Mouse (Mus musculus) left cerebral cortex, adult 2 months (tissue): ENCODE results near the gene Cdk14. TPM values are rescaled to one million over a fixed set of nuclear protein-coding genes. Genes with fewer than 3 reads are reported as not detected.
A peak's percentile ranks its signal among the peaks of the same experiment; 100 is the strongest.
"Not testable (repeated sequence)": the region's sequence is repeated elsewhere in the genome, so short reads cannot be mapped to it uniquely, and the experiment has no call there.

Experiments
- DNase-seq, 2 experiments: peaks; one replicate each; pipeline ENCODE4 v3.0.0; 2021 to 2022; ENCODE audit warnings: low spot score in 2 of 2, mixed read lengths in 1 of 2; ENCODE audit errors: extremely low spot score in 1 of 2
- H3K27ac ChIP-seq: fragments of 200-600 bp; 2 replicates; pipeline ENCODE4 v1.8.1; 2022
- H3K4me3 ChIP-seq: fragments of 200-600 bp; 2 replicates; pipeline ENCODE4 v1.8.1; 2022
- CTCF ChIP-seq: fragments of 200-600 bp; IDR thresholded peaks from 2 replicates; pipeline ENCODE4 v1.8.1; 2022; ENCODE audit warnings: antibody characterized with exemption, mild to moderate bottlenecking, moderate library complexity
- intact Hi-C: fragments of 180-260 bp; cut with DNase I; formaldehyde crosslinking; loops from one replicate; pipeline ENCODE4 v1.15.1; 2025
- total RNA-seq, 2 experiments: library from RNA; stranded (reverse); gene quantifications; 2 replicates each; pipeline ENCODE4 v1.2.3; 2021

Cdk14 gene
- total RNA-seq, 2 experiments from 2014 or later, result 199 to 207 TPM

- TF ChIP-seq CTCF, result no peak
- intact Hi-C loops, result no loop called here
- no peak for DNase-seq
- Histone ChIP-seq H3K4me3 (no peak overlapping the region), H3K27ac (no peak overlapping the region)
Observed at GRCm38 (mm10) chr5:5341611-5342010, 78.5 kb downstream of the Cdk14 start.

GRCm38 (mm10) chr5:5333916-5334315 lies 86.2 kb downstream of the Cdk14 start:
- no peak for TF ChIP-seq CTCF
- Histone ChIP-seq H3K4me3 (no peak overlapping the region), H3K27ac (no peak overlapping the region)
- intact Hi-C loops, result no loop called here
- no peak for DNase-seq

- Histone ChIP-seq H3K27ac (no peak overlapping the region), H3K4me3 (no peak overlapping the region)
- no peak for TF ChIP-seq CTCF
- intact Hi-C loops, result no loop called here
- DNase-seq, result no peak
Observed at GRCm38 (mm10) chr5:5330926-5331460, 89.1 kb downstream of the Cdk14 start.

- DNase-seq, intact Hi-C loops, H3K4me3 ChIP-seq, H3K27ac ChIP-seq: not testable (repeated sequence)
Observed at GRCm38 (mm10) chr5:5329018-5329417, 91.1 kb downstream of the Cdk14 start.

- no peak for DNase-seq
Observed at GRCm38 (mm10) chr5:5326716-5327115, 93.4 kb downstream of the Cdk14 start.

DNA sequence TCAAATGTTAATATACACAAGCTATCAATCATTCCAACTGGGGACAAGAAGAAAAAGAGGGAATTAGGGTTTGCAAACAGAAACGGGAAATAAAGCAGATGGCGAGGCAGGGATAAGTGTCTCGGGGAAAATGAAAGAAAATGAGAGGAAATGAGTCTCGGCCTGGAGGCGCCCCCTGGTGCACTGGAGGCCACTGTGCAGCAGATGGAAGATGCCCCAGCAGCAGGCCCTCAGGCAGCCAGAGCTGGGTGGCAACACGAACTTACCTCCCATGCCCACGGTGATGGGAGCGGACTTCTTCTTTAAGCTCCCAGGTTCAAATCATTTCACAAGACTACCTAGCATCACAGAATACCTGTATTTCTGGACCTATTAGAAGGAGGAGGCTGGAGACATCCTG lies 97.4 kb downstream of the Cdk14 start:
- H3K4me3 ChIP-seq, result no peak overlapping the region
- H3K27ac ChIP-seq, result no peak overlapping the region
- DNase-seq, result no peak
- peak; percentile 6; the same call in 1 of the 2 replicates for TF ChIP-seq CTCF
- intact Hi-C loops, result no loop called here

More at GRCm38 (mm10) chr5:5326716-5327115, 93.4 kb downstream of the Cdk14 start:
- Histone ChIP-seq H3K4me3 (no peak overlapping the region), H3K27ac (no peak overlapping the region)
- intact Hi-C loops, result no loop called here
- TF ChIP-seq CTCF, result no peak

DNA sequence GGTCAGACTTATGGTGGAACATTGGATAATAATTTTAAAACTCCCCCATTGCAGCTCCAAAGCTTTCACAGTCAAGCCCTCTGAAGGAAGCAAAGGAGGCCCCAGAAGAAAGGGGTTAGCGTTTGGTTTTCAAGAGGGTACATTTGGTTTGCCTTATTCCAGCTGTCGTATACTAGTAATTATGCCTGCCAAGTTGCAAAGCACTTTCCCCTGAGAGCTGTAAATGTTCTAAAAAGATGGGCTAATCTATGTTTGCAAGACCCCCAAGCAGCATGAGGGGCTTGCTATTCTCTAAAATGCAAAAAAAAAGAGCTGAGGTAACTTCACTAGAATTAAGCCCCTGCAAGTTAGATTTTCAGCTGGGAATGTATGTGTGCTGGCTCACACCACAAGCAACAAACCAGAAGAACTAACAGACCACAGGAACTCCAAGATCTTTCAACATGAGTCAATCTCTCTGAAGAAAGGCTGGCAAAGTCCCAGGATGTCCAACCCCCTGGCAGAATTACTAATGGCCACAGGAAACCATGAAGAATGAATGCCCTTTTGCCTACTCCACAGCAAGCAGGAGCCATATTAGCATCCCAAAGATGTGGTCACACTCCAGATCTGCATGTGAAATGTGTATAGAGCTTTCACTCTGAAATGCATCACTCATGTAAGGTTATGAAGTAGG lies 99.5 kb downstream of the Cdk14 start:
- no peak overlapping the region for H3K27ac ChIP-seq
- intact Hi-C loops, result no loop called here
- no peak for DNase-seq
- no peak for TF ChIP-seq CTCF
- H3K4me3 ChIP-seq, result no peak overlapping the region

GRCm38 (mm10) chr5:5319824-5320505 lies 100.1 kb downstream of the Cdk14 start:
- intact Hi-C loops, result no loop called here

DNA sequence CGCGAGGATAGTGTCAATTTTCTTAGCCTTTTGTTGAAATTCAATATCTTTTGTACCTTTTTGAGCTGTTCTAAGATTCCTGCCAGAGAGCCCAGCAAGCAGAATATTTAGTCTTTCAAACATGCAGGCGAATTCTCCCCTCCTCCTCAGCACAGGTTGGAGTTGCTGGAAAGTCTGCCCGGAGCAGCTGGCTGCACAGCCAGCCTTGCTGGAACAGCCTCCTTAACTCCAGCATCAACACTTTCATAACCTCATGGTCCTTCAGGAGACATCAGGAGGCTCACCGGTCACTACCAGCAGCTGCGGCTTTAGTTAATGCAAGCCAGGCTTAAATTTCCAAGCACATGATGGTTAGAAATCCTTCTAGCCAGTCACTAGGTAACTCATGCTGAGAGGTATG lies 105.8 kb downstream of the Cdk14 start:
- Histone ChIP-seq H3K27ac (no peak overlapping the region), H3K4me3 (no peak overlapping the region)
- TF ChIP-seq CTCF, result no peak
- intact Hi-C loops, result no loop called here
- peak in 1 of 2 experiments; percentile 15 for DNase-seq

More at GRCm38 (mm10) chr5:5319824-5320505, 100.1 kb downstream of the Cdk14 start:
- H3K4me3 ChIP-seq, result no peak overlapping the region
- no peak for TF ChIP-seq CTCF
- no peak overlapping the region for H3K27ac ChIP-seq
- DNase-seq, result no peak

DNA sequence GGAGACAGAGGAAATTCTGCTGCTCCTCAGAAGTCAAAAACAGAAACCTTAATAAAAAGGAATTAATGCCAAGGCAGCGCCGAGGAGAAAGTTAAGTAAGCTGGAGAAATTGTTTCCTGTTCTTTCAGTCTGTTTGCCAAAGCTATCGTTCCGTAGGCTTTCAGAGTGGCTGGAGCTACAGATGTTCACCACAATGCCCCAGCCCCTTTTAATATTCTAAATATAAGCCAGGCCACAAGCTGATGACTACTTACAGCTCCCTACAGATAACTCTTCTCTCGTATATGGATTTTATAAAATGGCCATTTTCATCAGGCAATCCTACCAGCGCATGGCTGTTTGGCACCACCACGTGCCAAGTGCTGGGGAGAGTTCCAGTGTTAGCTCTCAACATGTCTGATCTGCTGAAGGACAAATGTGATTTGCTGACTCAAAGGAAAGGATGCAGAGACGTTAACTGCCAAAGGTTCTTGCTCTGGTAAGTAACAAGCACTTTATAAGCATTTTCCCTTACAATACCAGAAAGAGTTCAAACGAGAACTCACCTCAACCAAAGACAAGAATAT lies 106.8 kb downstream of the Cdk14 start:
- no peak overlapping the region for H3K4me3 ChIP-seq
- no peak for TF ChIP-seq CTCF
- DNase-seq, result no peak
- H3K27ac ChIP-seq, result no peak overlapping the region
- intact Hi-C loops, result no loop called here

DNA sequence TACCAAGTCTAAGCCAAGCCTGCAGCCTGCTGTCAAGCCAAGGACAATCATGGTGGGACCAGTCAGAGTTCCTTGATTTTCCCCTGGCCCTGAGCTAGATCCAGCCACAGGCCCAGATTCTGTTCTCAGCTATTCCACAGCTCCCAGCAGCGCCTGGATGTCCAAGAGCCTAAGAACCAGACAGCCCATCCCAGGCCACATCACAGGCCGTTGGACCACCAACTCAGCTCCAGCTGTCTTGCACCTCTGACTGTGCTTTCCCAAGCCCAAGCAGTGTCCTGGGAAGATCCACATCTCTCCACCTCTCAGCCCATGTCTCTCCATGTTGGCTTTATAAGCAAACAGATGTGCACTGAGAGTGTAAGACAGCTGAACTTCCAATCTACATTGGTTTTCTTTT lies 114.8 kb downstream of the Cdk14 start:
- Histone ChIP-seq H3K27ac (no peak overlapping the region), H3K4me3 (no peak overlapping the region)
- DNase-seq, result no peak
- no peak for TF ChIP-seq CTCF
- intact Hi-C loops, result no loop called here

DNA sequence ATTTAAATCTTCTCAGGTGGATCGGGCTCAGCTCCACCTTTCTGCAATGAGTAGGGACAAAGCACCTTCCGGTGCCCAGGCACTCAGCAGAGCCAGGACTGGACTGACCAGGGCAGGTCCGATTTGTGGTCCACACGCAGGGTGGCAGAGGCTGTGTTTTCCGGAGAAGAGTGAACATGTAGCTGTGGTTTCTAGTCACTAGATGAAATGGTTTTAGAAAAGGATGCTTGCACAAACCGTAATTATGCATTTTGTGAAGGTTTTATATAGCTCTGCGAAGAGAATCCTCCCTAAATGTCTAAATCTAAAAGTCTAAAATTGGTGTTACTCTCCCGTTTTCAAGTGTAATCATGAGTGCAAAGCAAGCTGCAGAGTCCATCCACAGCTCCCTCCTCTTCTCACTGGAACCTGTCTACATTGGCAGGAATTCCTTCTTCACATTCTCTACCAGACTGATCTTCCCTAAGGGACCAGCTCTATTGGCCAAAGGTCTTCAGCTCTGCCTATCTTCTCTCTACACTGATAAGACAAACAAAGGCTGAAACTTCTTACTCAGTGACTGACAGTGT lies 116.9 kb downstream of the Cdk14 start:
- intact Hi-C loops, result no loop called here
- DNase-seq, result peak in 1 of 2 experiments; percentile 30
- Histone ChIP-seq H3K4me3 (no peak overlapping the region), H3K27ac (peak overlapping the region; percentile 65)
- no peak for TF ChIP-seq CTCF
